ENCODE assay signal across 16 mouse cellular contexts in genomic region chr15:95865311-95866100, GRCm38 (mm10).
"Had no signal": no experiment of that assay in that cellular context is flagged by ENCODE, and none has a peak within 500 bp of the region (broad histone marks: within the 10 kb centered on the region; RNA-seq: fewer than 3 reads in every experiment).

No protein-coding gene starts in this region.

- H3K27ac ChIP-seq: kidney, postnatal 0 days; layer of hippocampus, adult 2 months; liver, embryonic 13.5 days; midbrain, embryonic 12.5 days; midbrain, embryonic 15.5 days; neural tube, embryonic 13.5 days had no signal

- DNase-seq: kidney, postnatal 25 days; layer of hippocampus, adult 9-11 months; liver, embryonic 13.5 days; lung, adult 2 months; lung, postnatal 14 days; lung, postnatal 4 days; retina, postnatal 1 day; right cerebral cortex, postnatal 25 days; thymus, adult 18-20 months; thymus, postnatal 36 days had no signal

- H3K27me3 ChIP-seq: liver, embryonic 13.5 days; midbrain, embryonic 12.5 days; midbrain, embryonic 15.5 days; neural tube, embryonic 13.5 days had no signal

- H3K9me3 ChIP-seq: liver, embryonic 13.5 days; midbrain, embryonic 12.5 days; midbrain, embryonic 15.5 days; neural tube, embryonic 13.5 days had no signal

- ATAC-seq: midbrain, embryonic 15.5 days had no signal

- H3K4me3 ChIP-seq: layer of hippocampus, adult 2 months; liver, embryonic 13.5 days; midbrain, embryonic 12.5 days; midbrain, embryonic 15.5 days; myocyte; neural tube, embryonic 13.5 days had no signal

- H3K4me2 ChIP-seq: liver, embryonic 13.5 days; midbrain, embryonic 12.5 days; midbrain, embryonic 15.5 days; neural tube, embryonic 13.5 days had no signal

- H3K4me1 ChIP-seq: liver, embryonic 13.5 days; midbrain, embryonic 12.5 days had no signal

- H3K36me3 ChIP-seq: midbrain, embryonic 15.5 days; neural tube, embryonic 13.5 days had no signal

- H3K9ac ChIP-seq: liver, embryonic 13.5 days; midbrain, embryonic 12.5 days; midbrain, embryonic 15.5 days; neural tube, embryonic 13.5 days had no signal
